Mouse (Mus musculus) monocyte, adult 2 months (primary cell): Measurements from ENCODE around the gene Hacd2.

ENCODE experiments used
- DNase-seq, 2 experiments: peaks; one replicate each; pipeline ENCODE4 v3.0.0; 2022; ENCODE audit warnings: low spot score in 2 of 2, low read depth in 1 of 2

Gene Hacd2

DNA sequence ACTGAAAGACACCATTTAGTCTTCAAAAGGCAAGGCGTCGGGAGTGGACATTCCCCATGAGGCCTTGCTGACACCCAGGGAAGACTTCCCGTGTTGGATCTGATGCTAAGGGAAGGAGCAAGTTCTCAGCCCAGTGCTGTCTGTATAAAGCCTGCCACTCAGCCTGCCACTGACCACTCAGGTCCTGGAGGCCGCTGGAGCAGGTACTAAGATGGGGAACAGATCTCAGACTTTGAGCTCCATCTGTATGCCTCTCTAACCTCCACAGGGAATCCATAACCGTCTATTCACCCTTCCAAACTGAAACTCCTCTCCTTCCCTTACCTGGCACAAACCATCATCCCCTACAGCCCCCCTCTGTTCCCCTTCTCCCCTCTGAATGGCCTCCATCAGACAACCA lies 91.3 kb downstream of the Hacd2 start:
- DNase-seq, result no peak

- DNase-seq, result no peak
Observed at GRCm38 (mm10) chr16:35116328-35116956, 94.2 kb downstream of the Hacd2 start.

- no peak for DNase-seq
Observed at GRCm38 (mm10) chr16:35117436-35117835, 95.2 kb downstream of the Hacd2 start.

GRCm38 (mm10) chr16:35120603-35121002 lies 98.4 kb downstream of the Hacd2 start:
- DNase-seq, result no peak

GRCm38 (mm10) chr16:35127270-35127669 lies 105.0 kb downstream of the Hacd2 start:
- DNase-seq, result no peak

GRCm38 (mm10) chr16:35130172-35130571 lies 107.9 kb downstream of the Hacd2 start:
- DNase-seq, result no peak

DNA sequence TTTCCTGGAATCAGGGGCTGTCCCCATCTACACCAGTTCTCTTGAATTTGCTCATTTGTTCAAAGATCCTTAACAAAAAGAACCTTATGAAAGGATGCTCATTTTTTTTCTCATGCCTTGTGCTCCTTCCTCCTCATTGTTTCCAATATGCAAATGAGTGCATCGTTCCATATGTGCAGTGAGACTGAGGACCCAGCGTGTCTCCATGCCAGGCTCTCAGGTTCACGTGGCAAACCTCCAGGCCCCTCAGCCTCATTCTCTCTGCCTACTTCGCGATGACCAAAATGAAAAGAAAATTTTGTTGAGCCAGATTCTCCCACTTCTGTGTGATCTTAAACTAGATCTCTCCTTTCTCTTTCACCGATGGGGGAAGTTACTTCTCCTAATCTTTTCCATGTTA lies 117.2 kb downstream of the Hacd2 start:
- no peak for DNase-seq

DNA sequence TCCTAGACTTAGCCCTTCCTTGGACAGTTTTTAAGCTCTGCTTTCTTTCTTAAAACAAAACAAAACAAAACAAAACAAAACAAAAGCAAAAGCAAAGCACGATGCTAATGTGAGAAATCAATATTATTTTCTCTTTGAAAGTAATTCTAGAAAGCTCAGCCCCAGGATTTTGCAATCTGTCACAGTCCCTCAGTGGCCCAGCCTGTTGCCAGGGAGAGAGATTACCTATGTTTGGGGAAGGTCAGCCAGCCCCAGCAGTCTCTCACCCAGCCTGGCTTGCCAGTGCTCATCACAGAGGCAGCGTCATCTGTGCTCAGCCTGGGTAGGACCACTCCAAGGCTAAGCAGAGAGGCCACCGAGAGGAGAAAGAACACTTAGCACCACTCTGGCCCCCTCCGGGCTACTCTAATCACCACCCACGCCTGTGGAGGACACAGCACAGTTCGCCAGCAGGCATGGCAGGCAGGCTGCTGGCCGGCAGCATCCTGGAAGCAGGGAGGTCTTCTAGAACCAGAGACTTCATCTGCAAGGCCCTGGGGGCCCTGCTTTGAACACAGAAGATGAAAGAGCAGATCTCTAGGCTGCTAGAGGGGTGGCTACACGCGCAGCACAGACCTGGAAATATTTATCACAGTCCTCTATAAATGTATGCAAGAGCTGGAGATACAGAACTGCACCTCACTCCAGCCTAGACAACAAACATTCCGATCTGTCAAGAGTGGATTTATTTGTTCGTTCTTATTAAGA lies 117.8 kb downstream of the Hacd2 start:
- no peak for DNase-seq

GRCm38 (mm10) chr16:35140620-35140975 lies 118.4 kb downstream of the Hacd2 start:
- DNase-seq, result no peak

DNA sequence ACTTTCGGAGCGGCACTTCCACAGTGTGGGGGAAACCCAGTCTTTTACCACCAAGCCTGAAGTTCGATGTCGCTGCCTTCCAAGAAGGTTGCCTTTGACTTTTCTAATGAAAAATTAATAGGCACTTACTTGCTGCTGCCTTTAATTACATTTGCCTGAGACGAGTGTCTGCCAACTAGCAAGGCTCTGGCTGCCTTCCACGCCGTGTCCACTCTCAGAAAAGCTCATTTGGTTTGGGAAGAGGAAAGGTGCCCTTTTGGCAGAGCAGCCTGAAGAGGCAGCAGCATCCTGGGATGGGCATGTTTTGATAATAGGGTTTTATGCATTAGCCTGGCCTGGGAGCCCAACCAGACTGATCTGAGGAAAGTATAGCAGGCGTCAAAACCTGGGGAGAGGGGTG lies 119.6 kb downstream of the Hacd2 start:
- no peak for DNase-seq

GRCm38 (mm10) chr16:35146153-35146552 lies 123.9 kb downstream of the Hacd2 start:
- no peak for DNase-seq

DNA sequence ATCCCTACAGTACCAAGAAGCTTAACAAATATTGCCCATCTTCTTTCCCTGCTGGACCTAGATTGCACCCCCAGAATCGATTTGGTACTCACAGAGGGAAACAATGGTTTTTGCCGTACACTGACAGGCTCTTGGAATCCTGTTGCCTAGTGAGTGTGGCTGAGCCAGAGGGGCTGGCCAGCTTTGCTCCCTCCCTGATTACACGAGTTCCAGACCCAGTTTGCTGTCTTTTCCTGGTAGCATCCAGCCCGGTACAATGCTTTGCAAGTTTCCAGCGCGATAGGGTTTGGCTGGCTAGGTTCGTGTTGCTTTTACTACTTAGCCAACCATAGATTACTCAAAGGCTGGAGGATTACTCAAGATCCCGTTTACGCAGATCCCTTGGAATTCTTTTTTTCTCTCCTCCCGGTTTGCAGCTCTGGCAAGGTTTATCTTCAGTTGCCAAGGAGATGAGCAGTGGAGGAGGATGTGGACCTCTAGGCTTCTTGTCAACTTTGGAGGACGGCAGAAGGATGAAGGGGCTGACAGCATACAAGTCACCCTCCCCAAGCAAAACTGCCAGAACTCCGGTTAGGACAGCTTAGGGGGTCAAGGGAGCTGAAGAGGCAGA lies 131.0 kb downstream of the Hacd2 start:
- no peak for DNase-seq

- DNase-seq, result no peak
Observed at GRCm38 (mm10) chr16:35154245-35154640, 132.0 kb downstream of the Hacd2 start.

DNA sequence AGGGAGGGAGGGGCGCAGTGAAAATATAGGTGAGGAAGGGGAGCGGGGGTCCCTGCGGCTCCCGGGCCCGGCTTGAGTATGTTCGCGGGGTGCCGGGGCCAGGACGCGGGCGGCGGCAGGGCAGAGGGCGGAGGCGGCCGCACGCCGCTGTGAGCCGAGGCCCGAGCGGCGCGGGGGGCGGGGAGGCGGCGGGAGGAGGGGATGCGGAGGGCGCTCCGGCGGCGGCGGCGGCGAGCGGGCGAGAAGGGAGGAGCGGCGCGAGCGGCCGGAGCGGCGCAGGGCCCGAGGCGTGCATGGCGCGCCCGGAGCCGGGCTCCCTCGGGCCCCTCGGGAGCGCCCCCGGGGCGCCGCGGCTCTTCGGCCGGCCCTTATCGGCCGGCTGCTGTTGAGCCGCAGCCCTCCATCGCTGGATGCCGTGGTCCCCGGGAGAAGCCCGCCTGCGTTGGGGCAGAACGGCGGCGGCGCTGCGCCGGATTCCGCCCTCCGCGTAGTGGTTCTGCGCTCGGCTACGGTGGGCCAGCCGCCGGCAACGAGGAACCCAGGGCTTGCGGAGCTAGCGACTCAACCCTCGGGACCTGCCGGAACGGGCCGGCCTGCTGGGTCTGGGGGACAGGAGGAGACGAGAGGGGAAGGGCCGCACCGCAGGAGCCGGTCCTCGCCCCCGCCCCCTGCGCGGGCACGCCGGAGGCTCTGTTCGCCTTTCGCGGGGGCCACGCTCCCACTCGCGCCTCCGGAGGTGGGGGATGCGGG lies 132.6 kb downstream of the Hacd2 start, which contains the start of gene Adcy5:
TSS of gene Adcy5 (plus strand) at position 237 of the 750 bp plus-strand sequence.
- no peak for DNase-seq

- DNase-seq, result no peak
Observed at GRCm38 (mm10) chr16:35155391-35156305, 133.4 kb downstream of the Hacd2 start.

DNA sequence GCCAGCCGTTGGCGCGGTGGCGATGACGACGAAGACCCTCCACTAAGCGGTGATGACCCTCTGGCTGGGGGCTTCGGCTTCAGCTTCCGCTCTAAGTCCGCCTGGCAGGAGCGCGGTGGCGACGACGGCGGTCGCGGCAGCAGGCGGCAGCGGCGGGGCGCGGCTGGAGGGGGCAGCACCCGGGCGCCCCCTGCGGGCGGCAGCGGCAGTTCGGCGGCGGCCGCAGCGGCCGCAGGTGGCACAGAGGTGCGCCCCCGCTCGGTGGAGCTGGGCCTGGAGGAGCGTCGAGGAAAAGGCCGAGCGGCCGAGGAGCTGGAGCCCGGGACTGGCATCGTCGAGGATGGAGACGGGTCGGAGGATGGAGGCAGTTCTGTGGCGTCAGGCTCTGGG lies 134.1 kb downstream of the Hacd2 start:
- DNase-seq, result no peak

DNA sequence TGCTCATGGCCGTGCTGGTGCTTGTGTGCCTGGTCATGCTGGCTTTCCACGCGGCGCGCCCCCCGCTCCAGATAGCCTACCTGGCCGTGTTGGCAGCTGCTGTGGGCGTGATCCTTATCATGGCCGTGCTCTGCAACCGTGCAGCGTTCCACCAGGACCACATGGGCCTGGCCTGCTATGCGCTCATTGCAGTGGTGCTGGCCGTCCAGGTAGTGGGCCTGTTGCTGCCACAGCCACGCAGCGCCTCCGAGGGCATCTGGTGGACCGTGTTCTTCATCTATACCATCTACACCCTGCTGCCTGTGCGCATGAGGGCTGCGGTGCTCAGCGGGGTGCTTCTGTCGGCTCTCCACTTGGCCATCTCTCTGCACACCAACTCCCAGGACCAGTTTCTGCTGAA lies 134.6 kb downstream of the Hacd2 start:
- DNase-seq, result no peak
